Comparison of ENCODE assay signal across 11 mouse cellular contexts in genomic region chr5:74304767-74305166, GRCm38 (mm10).
DNase-seq lines count a peak whose midpoint lies in the region; ATAC-seq and TF ChIP-seq lines count a peak whose summit lies in the region.
"Had no signal": no experiment of that assay in that cellular context is flagged by ENCODE, and none has a peak within 500 bp of the region (broad histone marks: within the 10 kb centered on the region; RNA-seq: fewer than 3 reads in every experiment).

No protein-coding gene starts in this region.

- no peaks in the 10 kb centered on the region for H3K9me3 ChIP-seq in limb, embryonic 14.5 days (ENCODE audit: control insufficient read depth, low read length)
- H3K9me3 ChIP-seq in stomach, postnatal 0 days (ENCODE audit: control insufficient read depth, low read length) = no peaks in the 10 kb centered on the region
- no peaks in the 10 kb centered on the region for H3K9me3 ChIP-seq in midbrain, embryonic 13.5 days
- H3K9me3 ChIP-seq: hindbrain, embryonic 15.5 days; neural tube, embryonic 13.5 days had no signal

- WGBS in lung, adult 2 months = 54% methylated on average over 4 of the region's 4 CpGs
- WGBS in limb, embryonic 14.5 days = 37% methylated on average over 4 of the region's 4 CpGs
- 36% methylated on average over 4 of the region's 4 CpGs for WGBS in stomach, postnatal 0 days
- WGBS in midbrain, embryonic 13.5 days = 79% methylated on average over 4 of the region's 4 CpGs

- TF ChIP-seq CTCF in lung, adult 2 months (IDR thresholded peaks at IDR 0.05; ENCODE audit: insufficient read depth, low read length) = no peak
- TF ChIP-seq CTCF in stomach, postnatal 0 days (IDR thresholded peaks at IDR 0.05; ENCODE audit: low read depth) = no peak

- no peak overlapping the region for H3K9ac ChIP-seq in limb, embryonic 14.5 days (ENCODE audit: low read depth, low read length, severe bottlenecking)
- H3K9ac ChIP-seq in stomach, postnatal 0 days (ENCODE audit: low read length) = no peak overlapping the region
- no peak overlapping the region for H3K9ac ChIP-seq in midbrain, embryonic 13.5 days (replicated peaks)
- H3K9ac ChIP-seq: hindbrain, embryonic 15.5 days; liver, embryonic 14.5 days; neural tube, embryonic 13.5 days had no signal

- intact Hi-C loops in gastrocnemius, postnatal 14 days (cut with DNase I; ENCODE audit: low total_unique reads) = no loop called here

- 0 out of 2 replicates have a peak, but pooled peaks have one; percentile 17 for ATAC-seq in limb, embryonic 14.5 days (ENCODE audit: low FRiP score, low read depth)
- peak; percentile 77; the same call in 1 of the 2 replicates for ATAC-seq in stomach, postnatal 0 days (ENCODE audit: low FRiP score, low TSS enrichment)
- no peak for ATAC-seq in midbrain, embryonic 13.5 days

- H3K4me3 ChIP-seq in lung, adult 2 months (replicated peaks; ENCODE audit: extremely low read depth, low read depth, low read length) = no peak overlapping the region
- H3K4me3 ChIP-seq in limb, embryonic 14.5 days (replicated peaks; ENCODE audit: low read length) = no peak overlapping the region
- no peak overlapping the region for H3K4me3 ChIP-seq in stomach, postnatal 0 days (ENCODE audit: low read depth, low read length)
- H3K4me3 ChIP-seq in midbrain, embryonic 13.5 days (replicated peaks) = no peak overlapping the region
- H3K4me3 ChIP-seq: hindbrain, embryonic 15.5 days; neural tube, embryonic 13.5 days had no signal

- no peak for TF ChIP-seq EP300 in stomach, postnatal 0 days (optimal IDR thresholded peaks at IDR 0.05)

- TF ChIP-seq POLR2A in lung, adult 2 months (IDR thresholded peaks at IDR 0.05; ENCODE audit: borderline replicate concordance, extremely low read depth, low read depth, low read length) = no peak
- TF ChIP-seq POLR2A in limb, embryonic 14.5 days (IDR thresholded peaks at IDR 0.05; ENCODE audit: borderline replicate concordance, extremely low read depth, insufficient read depth, insufficient read length) = no peak

- peaks cover 3% of the 10 kb centered on the region; the same call in 1 of the 2 replicates for H3K4me1 ChIP-seq in lung, adult 2 months (ENCODE audit: control insufficient read depth, insufficient read depth, low read length)
- peaks cover 33% of the 10 kb centered on the region for H3K4me1 ChIP-seq in limb, embryonic 14.5 days (ENCODE audit: control insufficient read depth, insufficient read depth, low read length)
- no peaks in the 10 kb centered on the region for H3K4me1 ChIP-seq in stomach, postnatal 0 days (replicated peaks; ENCODE audit: control insufficient read depth, insufficient read depth)
- H3K4me1 ChIP-seq in midbrain, embryonic 13.5 days (replicated peaks) = no peaks in the 10 kb centered on the region; the same call in 1 of the 2 replicates

- peak overlapping the region; percentile 85 for H3K27ac ChIP-seq in limb, embryonic 14.5 days (replicated peaks; ENCODE audit: low read depth, low read length)
- peak overlapping the region; percentile 24; the same call in 1 of the 2 replicates for H3K27ac ChIP-seq in stomach, postnatal 0 days (replicated peaks)
- H3K27ac ChIP-seq in midbrain, embryonic 13.5 days = no peak overlapping the region
- H3K27ac ChIP-seq: hindbrain, embryonic 15.5 days; liver, embryonic 14.5 days; neural tube, embryonic 13.5 days had no signal

- H3K36me3 ChIP-seq in limb, embryonic 14.5 days (ENCODE audit: control insufficient read depth, insufficient read depth, low read length) = no peaks in the 10 kb centered on the region
- H3K36me3 ChIP-seq in stomach, postnatal 0 days (ENCODE audit: control insufficient read depth, insufficient read depth, low read length) = no peaks in the 10 kb centered on the region
- no peaks in the 10 kb centered on the region for H3K36me3 ChIP-seq in midbrain, embryonic 13.5 days
- H3K36me3 ChIP-seq: hindbrain, embryonic 15.5 days; neural tube, embryonic 13.5 days had no signal

- no peaks in the 10 kb centered on the region for H3K27me3 ChIP-seq in limb, embryonic 14.5 days (ENCODE audit: control insufficient read depth, insufficient read depth, low read length)
- H3K27me3 ChIP-seq in stomach, postnatal 0 days (ENCODE audit: control insufficient read depth, insufficient read depth, low read length) = no peaks in the 10 kb centered on the region
- H3K27me3 ChIP-seq in midbrain, embryonic 13.5 days = no peaks in the 10 kb centered on the region
- H3K27me3 ChIP-seq: hindbrain, embryonic 15.5 days; neural tube, embryonic 13.5 days had no signal

- no peak overlapping the region for H3K4me2 ChIP-seq in limb, embryonic 14.5 days (replicated peaks; ENCODE audit: low read depth, low read length, severe bottlenecking)
- no peak overlapping the region for H3K4me2 ChIP-seq in stomach, postnatal 0 days (replicated peaks; ENCODE audit: low read depth)
- H3K4me2 ChIP-seq in midbrain, embryonic 13.5 days (replicated peaks) = no peak overlapping the region
- H3K4me2 ChIP-seq: hindbrain, embryonic 15.5 days; neural tube, embryonic 13.5 days had no signal

- DNase-seq in lung, adult 18-20 months = peak; percentile 40 to 53
- DNase-seq in lung, adult 2 months = no peak
- peak; percentile 63 for DNase-seq in gastrocnemius, postnatal 14 days
- peak; percentile 62 for DNase-seq in limb, embryonic 14.5 days (ENCODE audit: low spot score)
- no peak for DNase-seq in stomach, postnatal 0 days (ENCODE audit: low spot score)
- DNase-seq in spleen, postnatal 4 days (ENCODE audit: low spot score in 2 of 2) = no peak
- no peak for DNase-seq in thymus, postnatal 36 days

Comparison
In these comparisons a context has a peak if more than half of its experiments do, and no peak if none do; other contexts are left out.
1. DNase-seq: peak in lung, adult 18-20 months (2 of 2), gastrocnemius, postnatal 14 days (single experiment) and limb, embryonic 14.5 days (single experiment); none in lung, adult 2 months (single experiment), stomach, postnatal 0 days (single experiment), spleen, postnatal 4 days (0 of 2) and thymus, postnatal 36 days (0 of 2).